ENCODE assay signal across 9 mouse cellular contexts in genomic region chr7:27687836-27688235, GRCm38 (mm10). TPM values are rescaled to one million over a fixed set of nuclear protein-coding genes. Genes with fewer than 3 reads are reported as not detected.
A peak's percentile ranks its signal among the peaks of the same experiment; 100 is the strongest.
DNase-seq lines count a peak whose midpoint lies in the region; ATAC-seq and TF ChIP-seq lines count a peak whose summit lies in the region.
"Had no signal": no experiment of that assay in that cellular context is flagged by ENCODE, and none has a peak within 500 bp of the region (broad histone marks: within the 10 kb centered on the region; RNA-seq: fewer than 3 reads in every experiment).

No protein-coding gene starts in this region.

- H3K36me3 ChIP-seq in midbrain, embryonic 10.5 days = no peaks in the 10 kb centered on the region
- H3K36me3 ChIP-seq in midbrain, embryonic 11.5 days (ENCODE audit: control insufficient read depth, insufficient read depth, low read length) = no peaks in the 10 kb centered on the region
- no peaks in the 10 kb centered on the region for H3K36me3 ChIP-seq in forebrain, embryonic 16.5 days (ENCODE audit: control insufficient read depth, insufficient read depth)
- no peaks in the 10 kb centered on the region for H3K36me3 ChIP-seq in liver, embryonic 15.5 days (replicated peaks)

- TF ChIP-seq CTCF in left cerebral cortex, adult 2 months (IDR thresholded peaks at IDR 0.05) = no peak

- H3K4me3 ChIP-seq in midbrain, embryonic 10.5 days = peak overlapping the region; percentile 57; the same call in 1 of the 2 replicates
- no peak overlapping the region for H3K4me3 ChIP-seq in midbrain, embryonic 11.5 days (ENCODE audit: low read depth, low read length)
- H3K4me3 ChIP-seq in forebrain, embryonic 16.5 days (replicated peaks; ENCODE audit: low read length) = no peak overlapping the region
- H3K4me3 ChIP-seq in liver, embryonic 15.5 days (replicated peaks) = peak overlapping the region; percentile 57; the same call in 1 of the 2 replicates
- no peak overlapping the region for H3K4me3 ChIP-seq in left cerebral cortex, adult 2 months

- intact Hi-C loops in left cerebral cortex, postnatal 14 days (cut with DNase I) = loop anchor here (5.0 to 10.0 kb wide), 3 partner anchors 39 to 353 kb away; partner anchors contain the start of genes Blvrb, Ltbp4 and Sptbn4
- intact Hi-C loops in left cerebral cortex, adult 2 months (cut with DNase I) = loop anchor here (5.0 to 10.0 kb wide), 4 partner anchors 86 to 353 kb away; partner anchors contain the start of genes Ltbp4 and Sertad1

- H3K4me1 ChIP-seq in midbrain, embryonic 10.5 days = peaks cover 23% of the 10 kb centered on the region
- peaks cover 7% of the 10 kb centered on the region; the same call in 1 of the 2 replicates for H3K4me1 ChIP-seq in midbrain, embryonic 11.5 days (ENCODE audit: control insufficient read depth, insufficient read depth, low read length)
- peaks cover 16% of the 10 kb centered on the region for H3K4me1 ChIP-seq in forebrain, embryonic 16.5 days (replicated peaks; ENCODE audit: control insufficient read depth, insufficient read depth, low read length)
- peaks cover 19% of the 10 kb centered on the region for H3K4me1 ChIP-seq in liver, embryonic 15.5 days (replicated peaks)

- H3K9me3 ChIP-seq in midbrain, embryonic 10.5 days (replicated peaks) = no peaks in the 10 kb centered on the region
- no peaks in the 10 kb centered on the region for H3K9me3 ChIP-seq in midbrain, embryonic 11.5 days (ENCODE audit: control insufficient read depth, low read length)
- H3K9me3 ChIP-seq in forebrain, embryonic 16.5 days (ENCODE audit: control insufficient read depth, low read length) = no peaks in the 10 kb centered on the region
- no peaks in the 10 kb centered on the region for H3K9me3 ChIP-seq in liver, embryonic 15.5 days (replicated peaks)

- DNase-seq in midbrain, embryonic 10.5 days (ENCODE audit: low spot score) = no peak
- DNase-seq in midbrain, embryonic 11.5 days (ENCODE audit: low spot score, missing footprints) = no peak
- no peak for DNase-seq in left cerebral cortex, postnatal 14 days (ENCODE audit: low spot score in 2 of 2)
- no peak for DNase-seq in left cerebral cortex, adult 2 months (ENCODE audit: extremely low spot score in 1 of 2, low spot score in 2 of 2)
- no peak for DNase-seq in right cerebral cortex, adult 2 months (ENCODE audit: low spot score in 2 of 2)
- DNase-seq: right cerebral cortex, adult 18-20 months had no signal

- WGBS in midbrain, embryonic 10.5 days = 75% methylated on average over 3 of the region's 3 CpGs
- 72% methylated on average over 3 of the region's 3 CpGs for WGBS in midbrain, embryonic 11.5 days
- 69% methylated on average over 3 of the region's 3 CpGs for WGBS in forebrain, embryonic 16.5 days
- WGBS in liver, embryonic 15.5 days (ENCODE audit: insufficient replicate concordance) = 63% methylated on average over 3 of the region's 3 CpGs

- no peak for ATAC-seq in midbrain, embryonic 11.5 days (ENCODE audit: low FRiP score)
- ATAC-seq in forebrain, embryonic 16.5 days = no peak
- no peak for ATAC-seq in liver, embryonic 15.5 days (ENCODE audit: insufficient read depth)

- H3K27ac ChIP-seq in midbrain, embryonic 10.5 days (replicated peaks) = no peak overlapping the region
- H3K27ac ChIP-seq in midbrain, embryonic 11.5 days (ENCODE audit: low read depth, low read length) = no peak overlapping the region
- H3K27ac ChIP-seq in forebrain, embryonic 16.5 days (ENCODE audit: low read length) = no peak overlapping the region; the same call in 1 of the 2 replicates
- no peak overlapping the region for H3K27ac ChIP-seq in liver, embryonic 15.5 days (replicated peaks)
- no peak overlapping the region for H3K27ac ChIP-seq in left cerebral cortex, adult 2 months

- no peak overlapping the region for H3K4me2 ChIP-seq in midbrain, embryonic 11.5 days
- peak overlapping the region; percentile 67 for H3K4me2 ChIP-seq in forebrain, embryonic 16.5 days (ENCODE audit: low read length)
- H3K4me2 ChIP-seq in liver, embryonic 15.5 days = peak overlapping the region; percentile 78

- H3K9ac ChIP-seq in midbrain, embryonic 11.5 days (ENCODE audit: low read length) = no peak overlapping the region
- peak overlapping the region; percentile 51 for H3K9ac ChIP-seq in forebrain, embryonic 16.5 days (replicated peaks; ENCODE audit: low read depth, low read length)
- no peak overlapping the region for H3K9ac ChIP-seq in liver, embryonic 15.5 days

- no peaks in the 10 kb centered on the region for H3K27me3 ChIP-seq in midbrain, embryonic 10.5 days (ENCODE audit: low read depth, poor library complexity, severe bottlenecking)
- H3K27me3 ChIP-seq in midbrain, embryonic 11.5 days (ENCODE audit: control insufficient read depth, insufficient read depth, low read length) = no peaks in the 10 kb centered on the region
- no peaks in the 10 kb centered on the region for H3K27me3 ChIP-seq in forebrain, embryonic 16.5 days (replicated peaks; ENCODE audit: control insufficient read depth, insufficient read depth, low read length)
- peaks cover 3% of the 10 kb centered on the region for H3K27me3 ChIP-seq in liver, embryonic 15.5 days

RNA-seq across cellular contexts. Expression of gene Zfp607b, which starts 1.3 kb away (rescaled TPM):
- polyA plus RNA-seq in midbrain, embryonic 10.5 days (2016; fragmentation: Nextera tagmentation; extraction: Ambion mirVana) = 6.3 and 7.7 TPM in 2 replicates
- polyA plus RNA-seq in midbrain, embryonic 11.5 days (2014; fragmentation: Nextera tagmentation; extraction: Ambion mirVana) = 8.6 and 9.3 TPM in 2 replicates
- 13.8 and 14.5 TPM in 2 replicates for polyA plus RNA-seq in forebrain, embryonic 16.5 days (2015; fragmentation: Nextera tagmentation; extraction: Ambion mirVana)
- 0.38 and 0.91 TPM in 2 replicates for polyA plus RNA-seq in liver, embryonic 15.5 days (2015; fragmentation: Nextera tagmentation; extraction: Ambion mirVana)
- 1 to 10 TPM; 8.0 to 8.1 TPM for total RNA-seq in left cerebral cortex, postnatal 14 days (2021)
- total RNA-seq in left cerebral cortex, adult 2 months (2021) = 10 to 100 TPM; 11.8 to 11.9 TPM

RNA-seq across cellular contexts. Expression of gene Map3k10, which starts 13.4 kb away (rescaled TPM):
- polyA plus RNA-seq in midbrain, embryonic 10.5 days (2016; fragmentation: Nextera tagmentation; extraction: Ambion mirVana) = 7.5 and 10.1 TPM in 2 replicates
- 5.1 and 8.8 TPM in 2 replicates for polyA plus RNA-seq in midbrain, embryonic 11.5 days (2014; fragmentation: Nextera tagmentation; extraction: Ambion mirVana)
- polyA plus RNA-seq in forebrain, embryonic 16.5 days (2015; fragmentation: Nextera tagmentation; extraction: Ambion mirVana) = 10.6 and 14.3 TPM in 2 replicates
- polyA plus RNA-seq in liver, embryonic 15.5 days (2015; fragmentation: Nextera tagmentation; extraction: Ambion mirVana) = 1.5 TPM in 2 replicates
- total RNA-seq in left cerebral cortex, postnatal 14 days (2021) = 100 to 1,000 TPM; 228 to 233 TPM
- total RNA-seq in left cerebral cortex, adult 2 months (2021) = 100 to 1,000 TPM; 202 to 214 TPM

RNA-seq across cellular contexts. Expression of gene Ttc9b, which starts 34.1 kb away (rescaled TPM):
- 2.6 and 5.5 TPM in 2 replicates for polyA plus RNA-seq in midbrain, embryonic 10.5 days (2016; fragmentation: Nextera tagmentation; extraction: Ambion mirVana)
- polyA plus RNA-seq in midbrain, embryonic 11.5 days (2014; fragmentation: Nextera tagmentation; extraction: Ambion mirVana) = 9.3 and 10.2 TPM in 2 replicates
- 56.2 and 65.7 TPM in 2 replicates for polyA plus RNA-seq in forebrain, embryonic 16.5 days (2015; fragmentation: Nextera tagmentation; extraction: Ambion mirVana)
- 0.05 TPM in 1 of 2 replicates, not detected in the other for polyA plus RNA-seq in liver, embryonic 15.5 days (2015; fragmentation: Nextera tagmentation; extraction: Ambion mirVana)
- 100 to 1,000 TPM; 158 to 159 TPM for total RNA-seq in left cerebral cortex, postnatal 14 days (2021)
- total RNA-seq in left cerebral cortex, adult 2 months (2021) = 100 to 1,000 TPM in 1 of 2 experiments, 10 to 100 TPM in 1; 99.1 to 101 TPM
- polyA plus RNA-seq: heart, postnatal 0 days had no signal

RNA-seq across cellular contexts. Expression of gene Zfp60, which starts 43.4 kb away (rescaled TPM):
- 62.4 and 80.1 TPM in 2 replicates for polyA plus RNA-seq in midbrain, embryonic 10.5 days (2016; fragmentation: Nextera tagmentation; extraction: Ambion mirVana)
- polyA plus RNA-seq in midbrain, embryonic 11.5 days (2014; fragmentation: Nextera tagmentation; extraction: Ambion mirVana) = 83.0 and 89.2 TPM in 2 replicates
- 132 and 133 TPM in 2 replicates for polyA plus RNA-seq in forebrain, embryonic 16.5 days (2015; fragmentation: Nextera tagmentation; extraction: Ambion mirVana)
- polyA plus RNA-seq in liver, embryonic 15.5 days (2015; fragmentation: Nextera tagmentation; extraction: Ambion mirVana) = 4.8 and 5.0 TPM in 2 replicates
- 10 to 100 TPM; 33.7 to 34.4 TPM for total RNA-seq in left cerebral cortex, postnatal 14 days (2021)
- total RNA-seq in left cerebral cortex, adult 2 months (2021) = 10 to 100 TPM; 31.9 to 35.0 TPM

Comparison
In these comparisons a context has a peak if more than half of its experiments do, and no peak if none do; other contexts are left out.
1. H3K4me3 ChIP-seq: peak in midbrain, embryonic 10.5 days (single experiment) and liver, embryonic 15.5 days (single experiment); none in midbrain, embryonic 11.5 days (single experiment), forebrain, embryonic 16.5 days (single experiment) and left cerebral cortex, adult 2 months (single experiment).